8 mouse cellular contexts compared by ENCODE assay signal in genomic region chr5:114638769-114639644, GRCm38 (mm10). TPM values are rescaled to one million over a fixed set of nuclear protein-coding genes. Genes with fewer than 3 reads are reported as not detected.
DNase-seq lines count a peak whose midpoint lies in the region; ATAC-seq and TF ChIP-seq lines count a peak whose summit lies in the region.

No protein-coding gene starts in this region.

- H3K4me3 ChIP-seq in forebrain, embryonic 12.5 days (replicated peaks): no peak overlapping the region
- no peak overlapping the region for H3K4me3 ChIP-seq in heart, postnatal 0 days (ENCODE audit: low read depth, low read length)
- no peak overlapping the region for H3K4me3 ChIP-seq in liver, embryonic 14.5 days (ENCODE audit: insufficient read depth in 1 of 2, low read depth in 2 of 2, low read length in 2 of 2)
- no peak overlapping the region for H3K4me3 ChIP-seq in neural tube, embryonic 11.5 days (ENCODE audit: low read depth, low read length)
- no peak overlapping the region; the same call in 1 of the 2 replicates for H3K4me3 ChIP-seq in stomach, embryonic 16.5 days (replicated peaks; ENCODE audit: low read length)

- peak; percentile 63 for DNase-seq in c-Kit-positive CD71-positive TER-119-negative erythroid progenitor cells, embryonic 14.5 days (ENCODE audit: low read depth)
- peak; percentile 68 for DNase-seq in heart, postnatal 0 days (ENCODE audit: low spot score)
- peak; percentile 89 to 95 for DNase-seq in kidney, postnatal 36 days
- peak; percentile 43 to 56 (median 45) for DNase-seq in liver, embryonic 14.5 days (ENCODE audit: low read depth in 3 of 3, low spot score in 3 of 3)
- peak; percentile 88 for DNase-seq in neural tube, embryonic 11.5 days (ENCODE audit: low spot score)

- peaks cover 13% of the 10 kb centered on the region for H3K4me1 ChIP-seq in forebrain, embryonic 12.5 days
- no peaks in the 10 kb centered on the region for H3K4me1 ChIP-seq in heart, postnatal 0 days (ENCODE audit: control insufficient read depth, insufficient read depth)
- H3K4me1 ChIP-seq in liver, embryonic 14.5 days (replicated peaks; ENCODE audit: control insufficient read depth in 2 of 2, insufficient read depth in 2 of 2, low read length in 1 of 2): 0 out of 4 replicates have a peak, but pooled peaks cover 0 to 1% of the 10 kb centered on the region in 2 experiments
- H3K4me1 ChIP-seq in neural tube, embryonic 11.5 days (ENCODE audit: control insufficient read depth, insufficient read depth, low read length): peaks cover 8% of the 10 kb centered on the region; the same call in 1 of the 2 replicates
- peaks cover 5% of the 10 kb centered on the region; the same call in 1 of the 2 replicates for H3K4me1 ChIP-seq in stomach, embryonic 16.5 days (ENCODE audit: control insufficient read depth, insufficient read depth, low read length)

- WGBS in forebrain, embryonic 12.5 days: 16% methylated on average over 22 of the region's 22 CpGs
- 15% methylated on average over 22 of the region's 22 CpGs for WGBS in heart, postnatal 0 days
- 12% methylated on average over 22 of the region's 22 CpGs for WGBS in liver, embryonic 14.5 days (ENCODE audit: insufficient replicate concordance)
- 10% methylated on average over 22 of the region's 22 CpGs for WGBS in neural tube, embryonic 11.5 days
- 17% methylated on average over 22 of the region's 22 CpGs for WGBS in stomach, embryonic 16.5 days

- peak overlapping the region; percentile 38 for H3K4me2 ChIP-seq in forebrain, embryonic 12.5 days
- peak overlapping the region; percentile 19; the same call in 1 of the 2 replicates for H3K4me2 ChIP-seq in heart, postnatal 0 days (ENCODE audit: low read depth, low read length)
- H3K4me2 ChIP-seq in liver, embryonic 14.5 days (ENCODE audit: low read depth): no peak overlapping the region; the same call in 1 of the 2 replicates
- H3K4me2 ChIP-seq in neural tube, embryonic 11.5 days (ENCODE audit: low read depth): peak overlapping the region; percentile 18; the same call in 1 of the 2 replicates
- peak overlapping the region; percentile 42 for H3K4me2 ChIP-seq in stomach, embryonic 16.5 days (ENCODE audit: low read depth, low read length)

- no peak for TF ChIP-seq EP300 in heart, postnatal 0 days (IDR thresholded peaks at IDR 0.05; ENCODE audit: low read depth)
- TF ChIP-seq EP300 in liver, embryonic 14.5 days (IDR thresholded peaks at IDR 0.05; ENCODE audit: low read depth): no peak

- no peaks in the 10 kb centered on the region for H3K9me3 ChIP-seq in forebrain, embryonic 12.5 days
- no peaks in the 10 kb centered on the region for H3K9me3 ChIP-seq in heart, postnatal 0 days (replicated peaks; ENCODE audit: control insufficient read depth, low read length)
- no peaks in the 10 kb centered on the region for H3K9me3 ChIP-seq in liver, embryonic 14.5 days (ENCODE audit: control insufficient read depth, low read length)
- no peaks in the 10 kb centered on the region for H3K9me3 ChIP-seq in neural tube, embryonic 11.5 days (ENCODE audit: control insufficient read depth, low read length)
- H3K9me3 ChIP-seq in stomach, embryonic 16.5 days (replicated peaks; ENCODE audit: control insufficient read depth, low read length): no peaks in the 10 kb centered on the region

- peaks cover 53% of the 10 kb centered on the region for H3K27me3 ChIP-seq in forebrain, embryonic 12.5 days
- H3K27me3 ChIP-seq in heart, postnatal 0 days (ENCODE audit: control insufficient read depth, insufficient read depth, low read length): peaks cover 30% of the 10 kb centered on the region
- no peaks in the 10 kb centered on the region for H3K27me3 ChIP-seq in liver, embryonic 14.5 days (ENCODE audit: control insufficient read depth, insufficient read depth, low read length)
- no peaks in the 10 kb centered on the region for H3K27me3 ChIP-seq in neural tube, embryonic 11.5 days (ENCODE audit: control insufficient read depth, insufficient read depth, low read length)
- H3K27me3 ChIP-seq in stomach, embryonic 16.5 days (ENCODE audit: control insufficient read depth, insufficient read depth, low read length): peaks cover 6% of the 10 kb centered on the region; the same call in 1 of the 2 replicates

- H3K36me3 ChIP-seq in forebrain, embryonic 12.5 days (replicated peaks): no peaks in the 10 kb centered on the region
- no peaks in the 10 kb centered on the region for H3K36me3 ChIP-seq in heart, postnatal 0 days (replicated peaks; ENCODE audit: control insufficient read depth, insufficient read depth, low read length)
- H3K36me3 ChIP-seq in liver, embryonic 14.5 days (replicated peaks; ENCODE audit: control insufficient read depth, insufficient read depth, low read depth): no peaks in the 10 kb centered on the region
- no peaks in the 10 kb centered on the region for H3K36me3 ChIP-seq in neural tube, embryonic 11.5 days (ENCODE audit: control insufficient read depth, insufficient read depth, low read length)
- H3K36me3 ChIP-seq in stomach, embryonic 16.5 days (ENCODE audit: control insufficient read depth, insufficient read depth, low read length): no peaks in the 10 kb centered on the region

- H3K9ac ChIP-seq in forebrain, embryonic 12.5 days: 0 out of 2 replicates have a peak overlapping the region, but pooled peaks have one; percentile 36
- H3K9ac ChIP-seq in heart, postnatal 0 days (replicated peaks; ENCODE audit: low read depth, low read length): no peak overlapping the region
- no peak overlapping the region for H3K9ac ChIP-seq in liver, embryonic 14.5 days (replicated peaks)
- H3K9ac ChIP-seq in neural tube, embryonic 11.5 days (ENCODE audit: low read length): no peak overlapping the region
- peak overlapping the region; percentile 40; the same call in 1 of the 2 replicates for H3K9ac ChIP-seq in stomach, embryonic 16.5 days (ENCODE audit: low read length)

- no peak overlapping the region for H3K27ac ChIP-seq in forebrain, embryonic 12.5 days
- no peak overlapping the region for H3K27ac ChIP-seq in heart, postnatal 0 days (ENCODE audit: low read depth)
- H3K27ac ChIP-seq in liver, embryonic 14.5 days: no peak overlapping the region
- H3K27ac ChIP-seq in neural tube, embryonic 11.5 days (ENCODE audit: low read depth, low read length): no peak overlapping the region
- H3K27ac ChIP-seq in stomach, embryonic 16.5 days (ENCODE audit: low read length): no peak overlapping the region

- ATAC-seq in CD4-positive, CD25-positive, alpha-beta regulatory T cell, adult 4 months: peak; percentile 95
- ATAC-seq in forebrain, embryonic 12.5 days (ENCODE audit: low FRiP score): peak; percentile 69
- peak; percentile 75 for ATAC-seq in heart, postnatal 0 days (ENCODE audit: insufficient read depth, low read depth)
- ATAC-seq in liver, embryonic 14.5 days (ENCODE audit: insufficient read depth): peak; percentile 72
- ATAC-seq in neural tube, embryonic 11.5 days (ENCODE audit: insufficient read depth, low FRiP score, low TSS enrichment): peak; percentile 55; the same call in 1 of the 2 replicates
- peak; percentile 88; the same call in 1 of the 2 replicates for ATAC-seq in stomach, embryonic 16.5 days (ENCODE audit: insufficient read depth, low FRiP score)

- TF ChIP-seq CTCF in heart, postnatal 0 days (IDR thresholded peaks at IDR 0.05; ENCODE audit: low read depth): peak; percentile 95
- TF ChIP-seq CTCF in liver, embryonic 14.5 days (IDR thresholded peaks at IDR 0.05; ENCODE audit: low read depth): peak; percentile 98

RNA-seq across cellular contexts. Expression of gene Trpv4, which starts 19.2 kb away (rescaled TPM):
- 1 to 10 TPM in 1 of 2 experiments, under 1 TPM in 1; 0.13 to 1.4 TPM for polyA plus RNA-seq in CD4-positive, CD25-positive, alpha-beta regulatory T cell, adult 4 months (2017; shearing (Covaris generic))
- 0.67 and 0.69 TPM in 2 replicates for polyA plus RNA-seq in forebrain, embryonic 12.5 days (2016; fragmentation: Nextera tagmentation; extraction: Ambion mirVana)
- 2.3 and 3.4 TPM in 2 replicates for total RNA-seq in heart, postnatal 0 days (2014; rRNA removed; ENCODE audit: low replicate concordance)
- polyA plus RNA-seq in heart, postnatal 0 days (2015; fragmentation: Nextera tagmentation; extraction: Ambion mirVana): 0.87 and 0.93 TPM in 2 replicates
- polyA plus RNA-seq in liver, embryonic 14.5 days (2012; rRNA removed): 0.16 and 0.22 TPM in 2 replicates
- 0.14 and 0.15 TPM in 2 replicates for polyA plus RNA-seq in liver, embryonic 14.5 days (2014; fragmentation: Nextera tagmentation; extraction: Ambion mirVana)
- 0.32 and 0.81 TPM in 2 replicates for polyA plus RNA-seq in neural tube, embryonic 11.5 days (2014; fragmentation: Nextera tagmentation; extraction: Ambion mirVana)
- polyA plus RNA-seq in stomach, embryonic 16.5 days (2015; fragmentation: Nextera tagmentation; extraction: Ambion mirVana): 2.8 and 3.7 TPM in 2 replicates

RNA-seq across cellular contexts. Expression of gene Gltp, which starts 51.8 kb away (rescaled TPM):
- 100 to 1,000 TPM; 217 to 251 TPM for polyA plus RNA-seq in CD4-positive, CD25-positive, alpha-beta regulatory T cell, adult 4 months (2017; shearing (Covaris generic))
- polyA plus RNA-seq in forebrain, embryonic 12.5 days (2016; fragmentation: Nextera tagmentation; extraction: Ambion mirVana): 66.2 and 73.5 TPM in 2 replicates
- total RNA-seq in heart, postnatal 0 days (2014; rRNA removed; ENCODE audit: low replicate concordance): 26.2 and 45.3 TPM in 2 replicates
- polyA plus RNA-seq in heart, postnatal 0 days (2015; fragmentation: Nextera tagmentation; extraction: Ambion mirVana): 32.0 TPM in 2 replicates
- 18.4 and 18.5 TPM in 2 replicates for polyA plus RNA-seq in liver, embryonic 14.5 days (2012; rRNA removed)
- polyA plus RNA-seq in liver, embryonic 14.5 days (2014; fragmentation: Nextera tagmentation; extraction: Ambion mirVana): 25.4 and 33.0 TPM in 2 replicates
- polyA plus RNA-seq in neural tube, embryonic 11.5 days (2014; fragmentation: Nextera tagmentation; extraction: Ambion mirVana): 68.9 and 72.6 TPM in 2 replicates
- polyA plus RNA-seq in stomach, embryonic 16.5 days (2015; fragmentation: Nextera tagmentation; extraction: Ambion mirVana): 208 and 281 TPM in 2 replicates

Comparison
In these comparisons a context has a peak if more than half of its experiments do, and no peak if none do; other contexts are left out.
1. H3K9ac ChIP-seq: peak in forebrain, embryonic 12.5 days (single experiment) and stomach, embryonic 16.5 days (single experiment); none in heart, postnatal 0 days (single experiment), liver, embryonic 14.5 days (single experiment) and neural tube, embryonic 11.5 days (single experiment).
2. Peak in every context shown above with its lines, with median percentiles within 50 percentile points of each other: ATAC-seq and DNase-seq.